8 mouse cellular contexts compared by ENCODE assay signal in the genomic region with DNA sequence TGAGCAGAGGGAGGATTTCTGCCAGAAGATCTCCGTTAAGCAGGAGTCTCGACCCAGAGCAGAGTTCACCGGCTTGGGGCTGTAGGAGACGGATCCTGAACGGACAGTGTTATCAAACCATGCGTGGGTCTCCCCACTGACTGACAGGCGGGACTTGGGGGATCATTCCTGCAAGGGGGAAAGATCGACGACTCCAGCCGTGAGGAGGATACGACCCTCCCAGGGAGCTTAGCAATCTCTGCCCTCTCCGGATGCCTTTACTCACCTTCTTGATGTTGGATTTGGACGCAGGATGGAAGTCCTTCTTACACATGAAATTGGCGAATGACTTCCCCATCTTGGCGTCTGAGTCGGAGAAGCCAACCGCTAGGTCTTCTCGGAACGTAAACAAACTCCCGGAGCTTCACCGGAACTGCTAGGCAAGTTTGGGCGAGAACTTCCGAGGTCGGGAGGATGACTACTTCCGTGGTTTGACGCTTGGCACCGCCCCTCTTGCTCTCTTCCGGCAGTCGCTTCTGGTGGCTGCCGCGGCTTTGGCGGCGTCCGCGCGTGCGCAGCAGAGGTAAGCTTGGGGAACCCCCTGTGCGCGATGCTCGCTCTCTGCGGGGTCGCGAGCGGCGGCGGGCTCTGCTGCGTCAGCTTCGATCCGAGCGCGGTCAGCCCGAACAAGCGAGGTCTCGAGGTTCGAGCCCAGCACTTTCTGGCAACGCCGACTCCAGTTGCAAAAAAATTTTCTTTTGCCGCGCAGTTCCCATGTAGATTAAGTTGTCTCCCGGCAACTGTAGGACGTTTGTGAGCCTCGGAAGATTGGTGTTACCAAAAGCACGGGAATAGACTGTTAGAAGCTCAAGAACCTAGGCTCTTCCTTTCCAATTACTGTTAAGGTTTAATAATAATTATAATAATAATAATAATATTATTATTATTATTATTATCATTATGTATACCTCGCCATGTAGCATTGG. TPM values are rescaled to one million over a fixed set of nuclear protein-coding genes. Genes with fewer than 3 reads are reported as not detected.
DNase-seq lines count a peak whose midpoint lies in the region; ATAC-seq lines count a peak whose summit lies in the region.

A gene (plus strand): TSS at position 450 of the 965 bp plus-strand sequence.
A gene (minus strand): TSS at position 550 of the 965 bp plus-strand sequence.

- peak; percentile 98 for DNase-seq in adipocyte (ENCODE audit: low spot score)
- peak; percentile 99 for DNase-seq in embryo, embryonic 10 days (ENCODE audit: low spot score)
- peak; percentile 93 for DNase-seq in gastrocnemius, postnatal 10 days
- peak; percentile 99 for DNase-seq in induced T-regulatory cell, adult 2 months (ENCODE audit: low read depth)
- peak; percentile 87 to 94 for DNase-seq in left cerebral cortex, adult 9 months (ENCODE audit: low spot score in 2 of 2)
- peak; percentile 94 for DNase-seq in right cerebral cortex, postnatal 14 days
- DNase-seq in urinary bladder, postnatal 36 days (ENCODE audit: low spot score in 2 of 2) = peak; percentile 88 to 93

- ATAC-seq in megakaryocyte progenitor cell, adult 5-6 weeks (replicated peaks; ENCODE audit: poor library complexity) = peak; percentile 92

RNA-seq across cellular contexts. Expression of the first gene that starts in this region (rescaled TPM):
- 10 to 100 TPM; 20.2 to 21.8 TPM for total RNA-seq in gastrocnemius, postnatal 10 days (2021)
- total RNA-seq in megakaryocyte progenitor cell, adult 5-6 weeks (2015) = 7.5 and 13.9 TPM in 2 replicates
- 15.5 and 22.7 TPM in 2 replicates for total RNA-seq in megakaryocyte progenitor cell, adult 5-6 weeks (2017)

RNA-seq across cellular contexts. Expression of the second gene that starts in this region (rescaled TPM):
- 10 to 100 TPM; 14.7 to 15.2 TPM for total RNA-seq in gastrocnemius, postnatal 10 days (2021)
- total RNA-seq in megakaryocyte progenitor cell, adult 5-6 weeks (2015) = 11.3 and 14.8 TPM in 2 replicates
- total RNA-seq in megakaryocyte progenitor cell, adult 5-6 weeks (2017) = 9.7 and 20.9 TPM in 2 replicates

Comparison
In these comparisons a context has a peak if more than half of its experiments do, and no peak if none do; other contexts are left out.
1. Peak in every context shown above with its lines: DNase-seq and ATAC-seq.